Mouse (Mus musculus) cerebellum, adult 2 months (tissue): ENCODE data around the gene Grm6.

Experiments
- CTCF ChIP-seq: fragments of 200-500 bp; IDR thresholded peaks from 2 replicates; pipeline ENCODE4 v1.5.1; 2011; ENCODE audit warnings: low read depth, mild to moderate bottlenecking, control low read depth, low read length, moderate library complexity, borderline replicate concordance; ENCODE audit not compliant: insufficient read depth
- POLR2A ChIP-seq: fragments of 200-500 bp; IDR thresholded peaks from 2 replicates; pipeline ENCODE4 v1.6.1; 2011; ENCODE audit warnings: low read length, control low read depth, borderline replicate concordance; ENCODE audit not compliant: insufficient read depth

DNA sequence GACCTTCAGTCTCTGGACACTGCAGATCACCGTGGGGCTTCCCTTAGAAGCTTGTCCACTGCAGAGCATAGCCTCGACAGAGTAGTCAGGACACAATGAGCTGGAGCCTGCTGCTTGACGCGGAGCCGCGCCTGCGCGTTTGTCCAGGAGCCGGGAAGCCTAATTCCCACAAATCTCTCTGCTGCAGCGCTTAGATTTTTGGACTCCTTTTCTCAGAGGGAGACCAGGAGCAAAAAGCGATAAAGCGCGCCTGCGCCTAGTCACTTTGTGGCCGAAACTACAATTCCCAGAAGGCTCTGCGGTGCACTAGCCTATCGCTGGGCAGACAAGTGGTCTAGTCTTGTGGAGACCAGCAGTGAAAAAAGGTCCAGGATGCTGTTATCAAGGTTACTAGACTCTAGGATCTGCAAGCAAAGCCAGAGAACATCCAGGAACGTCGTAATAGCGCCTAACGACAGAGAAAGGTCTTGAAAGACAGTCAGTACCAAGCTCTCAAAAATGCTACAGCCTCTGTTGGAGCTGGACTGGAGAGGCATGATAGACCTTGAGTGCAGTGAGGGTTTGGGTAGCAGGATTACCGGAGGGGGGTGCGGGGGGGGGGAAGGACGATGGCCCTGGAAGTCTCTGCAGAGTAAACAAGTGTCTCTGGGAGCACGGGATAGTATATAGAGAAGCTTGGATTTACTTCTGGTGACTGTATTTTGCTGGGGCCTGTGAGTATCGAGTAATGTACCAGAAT, 37.1 kb downstream of the Grm6 start, which contains the start of gene Zfp454:
- TF ChIP-seq CTCF: no peak
- peak; percentile 80; the same call in 1 of the 2 replicates for TF ChIP-seq POLR2A
